Mouse (Mus musculus): ENCODE data around the gene Usb1. TPM values are rescaled to one million over a fixed set of nuclear protein-coding genes. Genes with fewer than 3 reads are reported as not detected.

The Usb1 gene
- total RNA-seq, 1 experiment, result 25.9 TPM

- no peaks in the 10 kb centered on the region; the same call in 1 of the 2 replicates for H3K36me3 ChIP-seq (ENCODE audit: control insufficient read depth, insufficient read depth, low read length, poor library complexity, severe bottlenecking)
- peak; percentile 83 for DNase-seq (ENCODE audit: low read depth, low spot score)
- H3K4me3 ChIP-seq (ENCODE audit: insufficient read depth in 1 of 2, low read depth in 1 of 2, low read length in 2 of 2, poor library complexity in 1 of 2, severe bottlenecking in 1 of 2), result peak overlapping the region; percentile 48 to 65
- H3K9me3 ChIP-seq (ENCODE audit: control insufficient read depth, insufficient read depth, low read depth, low read length), result no peaks in the 10 kb centered on the region
- TF ChIP-seq ZC3H11A (IDR thresholded peaks at IDR 0.05; ENCODE audit: borderline replicate concordance, low read depth, low read length) (no peak), HCFC1 (IDR thresholded peaks at IDR 0.05; ENCODE audit: borderline replicate concordance, insufficient read depth, low read length) (no peak), ZNF384 (IDR thresholded peaks at IDR 0.05; ENCODE audit: low read depth, low read length) (no peak), CHD2 (IDR thresholded peaks at IDR 0.05; ENCODE audit: low read depth, low read length) (no peak), MAFK (IDR thresholded peaks at IDR 0.05; ENCODE audit: insufficient read depth, low read depth, low read length) (no peak)
- peak overlapping the region; percentile 50; the same call in 1 of the 2 replicates for H3K9ac ChIP-seq (ENCODE audit: insufficient read depth, low read depth, low read length, poor library complexity, severe bottlenecking)
- 0 out of 2 replicates have a peak overlapping the region, but pooled peaks have one; percentile 13 for H3K27ac ChIP-seq (ENCODE audit: insufficient read depth, low read depth, low read length, poor library complexity, severe bottlenecking)
- H3K4me1 ChIP-seq (ENCODE audit: control insufficient read depth in 2 of 2, insufficient read depth in 2 of 2, low read length in 2 of 2, poor library complexity in 1 of 2), result peaks cover 0 to 21% of the 10 kb centered on the region in 2 experiments; a peak in 2 of 4 replicates
- in situ Hi-C loops (cut with MboI; ENCODE audit: low sequenced_read_pairs in 2 of 2, unreplicated experiment in 2 of 2), result no loop called here
These were observed 37.7 kb downstream of the Usb1 start for GRCm38 (mm10) chr8:95369581-95370326.

GRCm38 (mm10) chr8:95373389-95374002 lies 41.4 kb downstream of the Usb1 start:
- H3K4me1 ChIP-seq (ENCODE audit: control insufficient read depth in 2 of 2, insufficient read depth in 2 of 2, low read length in 2 of 2, poor library complexity in 1 of 2), result peaks cover 0 to 21% of the 10 kb centered on the region in 2 experiments; a peak in 2 of 4 replicates
- no peak for TF ChIP-seq CHD2 (IDR thresholded peaks at IDR 0.05; ENCODE audit: low read depth, low read length)
- no peak for TF ChIP-seq ZNF384 (IDR thresholded peaks at IDR 0.05; ENCODE audit: low read depth, low read length)
- no peak for TF ChIP-seq HCFC1 (IDR thresholded peaks at IDR 0.05; ENCODE audit: borderline replicate concordance, insufficient read depth, low read length)
- no peak for TF ChIP-seq MAFK (IDR thresholded peaks at IDR 0.05; ENCODE audit: insufficient read depth, low read depth, low read length)
- no peak for TF ChIP-seq ZC3H11A (IDR thresholded peaks at IDR 0.05; ENCODE audit: borderline replicate concordance, low read depth, low read length)
- in situ Hi-C loops (cut with MboI; ENCODE audit: low sequenced_read_pairs in 2 of 2, unreplicated experiment in 2 of 2), result no loop called here
- no peaks in the 10 kb centered on the region for H3K9me3 ChIP-seq (ENCODE audit: control insufficient read depth, insufficient read depth, low read depth, low read length)
- H3K9ac ChIP-seq (ENCODE audit: insufficient read depth, low read depth, low read length, poor library complexity, severe bottlenecking), result no peak overlapping the region
- H3K4me3 ChIP-seq (ENCODE audit: insufficient read depth in 1 of 2, low read depth in 1 of 2, low read length in 2 of 2, poor library complexity in 1 of 2, severe bottlenecking in 1 of 2), result no peak overlapping the region
- H3K27ac ChIP-seq (ENCODE audit: insufficient read depth, low read depth, low read length, poor library complexity, severe bottlenecking), result no peak overlapping the region
- no peaks in the 10 kb centered on the region; the same call in 1 of the 2 replicates for H3K36me3 ChIP-seq (ENCODE audit: control insufficient read depth, insufficient read depth, low read length, poor library complexity, severe bottlenecking)
- DNase-seq (ENCODE audit: low read depth, low spot score), result no peak

- TF ChIP-seq MAFK (IDR thresholded peaks at IDR 0.05; ENCODE audit: insufficient read depth, low read depth, low read length), result no peak
- no peak for TF ChIP-seq HCFC1 (IDR thresholded peaks at IDR 0.05; ENCODE audit: borderline replicate concordance, insufficient read depth, low read length)
- TF ChIP-seq CHD2 (IDR thresholded peaks at IDR 0.05; ENCODE audit: low read depth, low read length), result no peak
- no peak for TF ChIP-seq ZC3H11A (IDR thresholded peaks at IDR 0.05; ENCODE audit: borderline replicate concordance, low read depth, low read length)
- TF ChIP-seq ZNF384 (IDR thresholded peaks at IDR 0.05; ENCODE audit: low read depth, low read length), result no peak
- Histone ChIP-seq H3K36me3 (ENCODE audit: control insufficient read depth, insufficient read depth, low read length, poor library complexity, severe bottlenecking) (no peaks in the 10 kb centered on the region; the same call in 1 of the 2 replicates), H3K9ac (ENCODE audit: insufficient read depth, low read depth, low read length, poor library complexity, severe bottlenecking) (no peak overlapping the region), H3K4me1 (ENCODE audit: control insufficient read depth in 2 of 2, insufficient read depth in 2 of 2, low read length in 2 of 2, poor library complexity in 1 of 2) (peaks cover 0 to 13% of the 10 kb centered on the region in 2 experiments; a peak in 2 of 4 replicates), H3K9me3 (ENCODE audit: control insufficient read depth, insufficient read depth, low read depth, low read length) (no peaks in the 10 kb centered on the region), H3K27ac (ENCODE audit: insufficient read depth, low read depth, low read length, poor library complexity, severe bottlenecking) (no peak overlapping the region), H3K4me3 (ENCODE audit: insufficient read depth in 1 of 2, low read depth in 1 of 2, low read length in 2 of 2, poor library complexity in 1 of 2, severe bottlenecking in 1 of 2) (no peak overlapping the region)
- DNase-seq (ENCODE audit: low read depth, low spot score), result no peak
- in situ Hi-C loops (cut with MboI; ENCODE audit: low sequenced_read_pairs in 2 of 2, unreplicated experiment in 2 of 2), result no loop called here
These were observed 42.3 kb downstream of the Usb1 start for GRCm38 (mm10) chr8:95374429-95374828.

GRCm38 (mm10) chr8:95375374-95375930 lies 43.4 kb downstream of the Usb1 start:
- Histone ChIP-seq H3K4me3 (ENCODE audit: insufficient read depth in 1 of 2, low read depth in 1 of 2, low read length in 2 of 2, poor library complexity in 1 of 2, severe bottlenecking in 1 of 2) (no peak overlapping the region), H3K27ac (ENCODE audit: insufficient read depth, low read depth, low read length, poor library complexity, severe bottlenecking) (no peak overlapping the region), H3K36me3 (ENCODE audit: control insufficient read depth, insufficient read depth, low read length, poor library complexity, severe bottlenecking) (no peaks in the 10 kb centered on the region; the same call in 1 of the 2 replicates), H3K9me3 (ENCODE audit: control insufficient read depth, insufficient read depth, low read depth, low read length) (no peaks in the 10 kb centered on the region), H3K4me1 (ENCODE audit: control insufficient read depth in 2 of 2, insufficient read depth in 2 of 2, low read length in 2 of 2, poor library complexity in 1 of 2) (peaks cover 0 to 10% of the 10 kb centered on the region in 2 experiments; a peak in 2 of 4 replicates), H3K9ac (ENCODE audit: insufficient read depth, low read depth, low read length, poor library complexity, severe bottlenecking) (no peak overlapping the region)
- in situ Hi-C loops (cut with MboI; ENCODE audit: low sequenced_read_pairs in 2 of 2, unreplicated experiment in 2 of 2), result no loop called here
- TF ChIP-seq ZNF384 (IDR thresholded peaks at IDR 0.05; ENCODE audit: low read depth, low read length) (no peak), CHD2 (IDR thresholded peaks at IDR 0.05; ENCODE audit: low read depth, low read length) (no peak), MAFK (IDR thresholded peaks at IDR 0.05; ENCODE audit: insufficient read depth, low read depth, low read length) (no peak), HCFC1 (IDR thresholded peaks at IDR 0.05; ENCODE audit: borderline replicate concordance, insufficient read depth, low read length) (no peak), ZC3H11A (IDR thresholded peaks at IDR 0.05; ENCODE audit: borderline replicate concordance, low read depth, low read length) (no peak)
- no peak for DNase-seq (ENCODE audit: low read depth, low spot score)

Measured in ES-E14 (cell line).